16 mouse cellular contexts compared by ENCODE assay signal in genomic region chr8:89993743-89994142, GRCm38 (mm10).
DNase-seq lines count a peak whose midpoint lies in the region; ATAC-seq lines count a peak whose summit lies in the region.
"Had no signal": no experiment of that assay in that cellular context is flagged by ENCODE, and none has a peak within 500 bp of the region (broad histone marks: within the 10 kb centered on the region; RNA-seq: fewer than 3 reads in every experiment).

No protein-coding gene starts in this region.

- no peaks in the 10 kb centered on the region for H3K27me3 ChIP-seq in heart, embryonic 16.5 days (ENCODE audit: control insufficient read depth, insufficient read depth, low read length)
- H3K27me3 ChIP-seq: lung, embryonic 15.5 days; neural tube, embryonic 12.5 days had no signal

- WGBS in heart, embryonic 16.5 days, result 41% methylated on average over 4 of the region's 4 CpGs

- H3K9ac ChIP-seq in heart, embryonic 16.5 days (ENCODE audit: low read length), result no peak overlapping the region
- H3K9ac ChIP-seq: liver, embryonic 14.5 days; lung, embryonic 15.5 days; neural tube, embryonic 12.5 days had no signal

- no peak overlapping the region for H3K4me2 ChIP-seq in heart, embryonic 16.5 days (ENCODE audit: low read depth, low read length)
- H3K4me2 ChIP-seq: lung, embryonic 15.5 days; midbrain, embryonic 11.5 days; neural tube, embryonic 12.5 days had no signal

- H3K36me3 ChIP-seq in heart, embryonic 16.5 days (ENCODE audit: control insufficient read depth, insufficient read depth), result no peaks in the 10 kb centered on the region
- H3K36me3 ChIP-seq: embryonic facial prominence, embryonic 10.5 days; lung, embryonic 15.5 days; neural tube, embryonic 12.5 days had no signal

- H3K4me1 ChIP-seq in heart, embryonic 16.5 days (ENCODE audit: control insufficient read depth, insufficient read depth, low read length), result peaks cover 9% of the 10 kb centered on the region
- H3K4me1 ChIP-seq: embryonic facial prominence, embryonic 10.5 days; lung, embryonic 15.5 days; neural tube, embryonic 12.5 days had no signal

- no peak overlapping the region for H3K4me3 ChIP-seq in heart, embryonic 16.5 days (ENCODE audit: low read length)
- H3K4me3 ChIP-seq: embryonic facial prominence, embryonic 10.5 days; lung, embryonic 15.5 days; neural tube, embryonic 12.5 days had no signal

- ATAC-seq in heart, embryonic 16.5 days (replicated peaks; ENCODE audit: extremely low read depth, insufficient read depth, low FRiP score), result peak; percentile 97
- ATAC-seq in megakaryocyte, adult 5-6 weeks (ENCODE audit: poor library complexity, severe bottlenecking), result no peak

- H3K9me3 ChIP-seq in heart, embryonic 16.5 days (replicated peaks; ENCODE audit: control insufficient read depth, low read length), result no peaks in the 10 kb centered on the region
- H3K9me3 ChIP-seq: embryonic facial prominence, embryonic 10.5 days; lung, embryonic 15.5 days; neural tube, embryonic 12.5 days had no signal

- DNase-seq in retina, postnatal 1 day, result peak; percentile 83
- DNase-seq in retina, embryonic 14.5 days (ENCODE audit: low spot score), result no peak
- DNase-seq in heart, adult 9 months (ENCODE audit: low spot score in 2 of 2), result peak; percentile 49 to 81
- no peak for DNase-seq in adrenal gland, postnatal 36 days
- no peak for DNase-seq in adrenal gland, adult (ENCODE audit: inconsistent age in 2 of 2, low spot score in 1 of 2)
- DNase-seq: gastrocnemius, postnatal 14 days; kidney, adult 11 months; spleen, adult 18-20 months had no signal

- H3K27ac ChIP-seq in heart, embryonic 16.5 days (ENCODE audit: low read length), result peak overlapping the region; percentile 85
- H3K27ac ChIP-seq: embryonic facial prominence, embryonic 10.5 days; liver, embryonic 14.5 days; lung, embryonic 15.5 days; macrophage; neural tube, embryonic 12.5 days had no signal

Comparison
In these comparisons a context has a peak if more than half of its experiments do, and no peak if none do; other contexts are left out.
1. DNase-seq: peak in retina, postnatal 1 day (single experiment) and heart, adult 9 months (2 of 2); none in retina, embryonic 14.5 days (single experiment), adrenal gland, postnatal 36 days (0 of 2) and adrenal gland, adult (0 of 2).